Mouse (Mus musculus): ENCODE results near the gene Flnb. TPM values are rescaled to one million over a fixed set of nuclear protein-coding genes. Genes with fewer than 3 reads are reported as not detected.
A peak's percentile ranks its signal among the peaks of the same experiment; 100 is the strongest.

The Flnb gene
- polyA plus RNA-seq, 1 experiment from 2014 or later = 32.4 TPM

DNA sequence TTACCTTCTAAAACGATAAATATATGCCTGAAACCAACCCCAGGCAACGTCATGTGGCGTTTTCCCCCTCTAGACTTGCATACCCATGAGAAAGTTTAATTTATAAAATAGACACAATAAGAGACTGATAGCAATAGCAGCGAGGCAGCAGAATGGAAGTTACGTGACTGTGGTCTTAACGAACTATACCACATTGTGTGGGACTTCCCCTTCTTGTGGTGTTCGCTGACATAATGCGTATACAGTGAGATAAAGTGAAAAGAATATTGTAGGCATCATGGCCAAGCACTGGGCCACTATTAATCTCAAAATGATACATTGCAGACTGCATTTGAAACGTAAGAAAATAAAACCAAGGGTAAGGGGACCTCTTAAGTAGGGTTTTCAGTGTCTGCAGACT is 72.1 kb downstream of the Flnb start:
- no peak overlapping the region for H3K4me2 ChIP-seq (replicated peaks)
- WGBS = 80% methylated on average over 9 of the region's 9 CpGs
- no peak overlapping the region for H3K9ac ChIP-seq
- H3K4me1 ChIP-seq = peaks cover 16% of the 10 kb centered on the region
- no peak overlapping the region for H3K4me3 ChIP-seq
- no peak for ATAC-seq (ENCODE audit: low FRiP score)
- H3K36me3 ChIP-seq = peaks cover 51% of the 10 kb centered on the region
- H3K27me3 ChIP-seq = no peaks in the 10 kb centered on the region
- peak overlapping the region; percentile 67 for H3K27ac ChIP-seq
- no peaks in the 10 kb centered on the region for H3K9me3 ChIP-seq (replicated peaks)

DNA sequence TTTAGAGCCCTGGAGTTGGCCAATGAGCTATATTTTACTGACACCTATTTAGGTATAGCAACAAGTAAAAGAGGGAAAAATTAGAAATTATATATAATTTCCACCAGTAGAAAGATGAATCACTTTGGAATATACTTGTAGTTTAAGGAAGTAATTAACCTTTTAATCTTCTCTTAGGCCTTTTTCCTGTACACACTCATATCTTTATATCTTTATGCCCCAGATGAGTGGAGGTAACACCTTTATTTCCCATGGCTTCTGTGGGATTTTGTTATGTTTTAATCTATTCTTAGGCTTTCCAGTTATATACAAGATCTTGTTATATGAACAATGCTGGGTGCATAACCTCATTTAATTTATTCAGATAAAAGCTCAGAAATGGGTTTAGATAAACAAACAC is 73.6 kb downstream of the Flnb start:
- H3K4me1 ChIP-seq = peaks cover 16% of the 10 kb centered on the region
- ATAC-seq (ENCODE audit: low FRiP score) = no peak
- H3K9ac ChIP-seq = no peak overlapping the region
- peaks cover 45% of the 10 kb centered on the region for H3K36me3 ChIP-seq
- H3K4me2 ChIP-seq (replicated peaks) = no peak overlapping the region
- no peaks in the 10 kb centered on the region for H3K9me3 ChIP-seq (replicated peaks)
- H3K4me3 ChIP-seq = no peak overlapping the region
- H3K27ac ChIP-seq = no peak overlapping the region
- H3K27me3 ChIP-seq = no peaks in the 10 kb centered on the region

DNA sequence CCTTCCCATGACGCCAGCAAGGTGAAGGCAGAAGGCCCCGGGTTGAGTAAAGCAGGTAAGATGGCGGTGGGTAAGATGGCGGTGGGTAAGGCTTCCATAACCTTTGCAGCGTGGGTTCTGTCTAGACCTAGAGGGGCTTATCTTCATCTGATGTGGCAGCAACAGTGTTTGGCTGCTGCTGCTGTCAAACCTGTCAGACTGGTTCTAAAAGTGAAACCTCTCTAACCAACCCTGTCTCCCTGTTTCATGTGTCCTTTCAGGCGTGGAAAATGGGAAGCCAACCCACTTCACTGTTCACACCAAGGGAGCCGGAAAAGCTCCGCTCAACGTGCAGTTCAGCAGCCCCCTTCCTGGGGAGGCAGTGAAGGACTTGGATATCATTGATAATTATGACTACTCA is 78.4 kb downstream of the Flnb start:
- 82% methylated on average over 9 of the region's 9 CpGs for WGBS
- no peaks in the 10 kb centered on the region for H3K27me3 ChIP-seq
- no peak for ATAC-seq (ENCODE audit: low FRiP score)
- H3K4me3 ChIP-seq = no peak overlapping the region
- no peak overlapping the region for H3K9ac ChIP-seq
- no peaks in the 10 kb centered on the region for H3K9me3 ChIP-seq (replicated peaks)
- H3K4me1 ChIP-seq = peaks cover 5% of the 10 kb centered on the region; the same call in 1 of the 2 replicates
- H3K27ac ChIP-seq = 0 out of 2 replicates have a peak overlapping the region, but pooled peaks have one; percentile 12
- peaks cover 54% of the 10 kb centered on the region for H3K36me3 ChIP-seq
- H3K4me2 ChIP-seq (replicated peaks) = no peak overlapping the region

DNA sequence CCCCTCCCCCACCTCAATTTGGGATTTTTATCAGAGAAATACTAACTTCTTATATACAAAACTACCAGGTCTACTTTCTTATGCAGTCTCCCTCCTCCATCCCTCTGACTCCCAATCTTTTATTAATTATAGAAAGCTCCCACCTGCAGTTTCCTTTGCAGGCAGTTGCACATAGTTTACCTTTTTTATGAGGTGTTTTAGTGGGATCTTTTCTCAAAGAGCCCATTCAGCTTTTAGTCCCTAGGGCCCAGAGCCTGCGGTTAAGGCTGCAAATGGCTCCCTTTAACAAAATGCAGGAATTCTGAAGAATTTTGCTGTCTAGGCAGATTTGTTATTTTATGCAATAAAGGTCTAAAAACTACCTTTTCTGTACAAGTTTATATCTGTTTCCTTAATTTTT is 78.9 kb downstream of the Flnb start:
- WGBS = 77% methylated on average over 1 of the region's 1 CpGs
- no peak for ATAC-seq (ENCODE audit: low FRiP score)
- H3K27ac ChIP-seq = 0 out of 2 replicates have a peak overlapping the region, but pooled peaks have one; percentile 12
- H3K9ac ChIP-seq = no peak overlapping the region
- H3K4me3 ChIP-seq = no peak overlapping the region
- no peaks in the 10 kb centered on the region for H3K9me3 ChIP-seq (replicated peaks)
- H3K36me3 ChIP-seq = peaks cover 53% of the 10 kb centered on the region
- H3K27me3 ChIP-seq = no peaks in the 10 kb centered on the region
- peaks cover 10% of the 10 kb centered on the region for H3K4me1 ChIP-seq
- no peak overlapping the region for H3K4me2 ChIP-seq (replicated peaks)

DNA sequence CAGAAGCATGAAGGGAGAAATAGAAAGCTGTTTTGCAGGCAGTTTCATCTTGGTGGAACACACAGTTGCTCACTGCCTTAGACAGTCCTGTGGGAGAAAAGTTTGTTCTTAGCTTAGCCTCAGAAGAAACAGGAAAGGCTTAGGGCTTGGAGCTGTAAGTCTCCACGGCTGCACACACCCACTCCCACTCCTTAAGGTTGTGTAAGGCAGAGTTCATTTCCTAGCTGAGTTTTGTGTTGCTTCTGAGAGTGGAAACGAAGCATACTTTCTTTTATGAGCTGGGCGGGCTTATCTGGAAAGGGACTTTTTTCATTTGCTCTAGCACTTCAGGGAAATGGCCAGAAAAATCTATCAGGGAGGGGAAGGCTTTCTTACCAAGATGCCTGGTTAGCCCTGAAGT is 82.2 kb downstream of the Flnb start:
- no peak overlapping the region for H3K4me3 ChIP-seq
- H3K9ac ChIP-seq = no peak overlapping the region
- ATAC-seq (ENCODE audit: low FRiP score) = no peak
- H3K4me1 ChIP-seq = peaks cover 10% of the 10 kb centered on the region
- H3K36me3 ChIP-seq = peaks cover 38% of the 10 kb centered on the region
- no peak overlapping the region for H3K27ac ChIP-seq
- 75% methylated on average over 3 of the region's 3 CpGs for WGBS
- H3K4me2 ChIP-seq (replicated peaks) = no peak overlapping the region
- H3K9me3 ChIP-seq (replicated peaks) = no peaks in the 10 kb centered on the region
- no peaks in the 10 kb centered on the region for H3K27me3 ChIP-seq

DNA sequence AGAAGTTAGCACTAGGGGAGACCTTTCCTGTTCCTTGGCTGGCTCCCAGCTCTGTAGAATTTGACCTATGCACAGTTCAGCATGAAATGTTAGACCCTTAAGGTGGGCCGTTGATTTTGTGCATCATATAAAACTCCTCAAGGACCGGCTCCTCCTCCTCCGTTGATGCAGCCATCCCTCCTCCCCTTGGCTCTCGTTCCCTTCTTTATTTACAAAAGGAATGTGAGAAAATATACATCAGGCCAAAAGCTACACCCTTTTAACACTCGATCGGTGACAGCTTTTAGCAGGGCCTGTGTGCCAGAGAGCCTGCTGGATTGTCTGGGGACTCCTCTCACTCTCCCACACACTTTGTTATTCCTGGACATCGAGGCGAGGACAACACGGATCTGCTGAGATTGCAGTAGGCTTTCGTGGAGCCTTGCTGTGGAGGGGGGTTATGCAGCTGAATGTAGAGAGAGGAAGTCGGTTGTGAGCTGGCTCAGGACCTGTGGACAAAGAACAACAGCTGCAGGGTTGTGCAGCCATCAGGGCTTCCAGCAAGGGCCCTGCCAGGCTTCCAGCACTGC is 82.8 kb downstream of the Flnb start:
- no peak overlapping the region for H3K4me2 ChIP-seq (replicated peaks)
- H3K27me3 ChIP-seq = no peaks in the 10 kb centered on the region
- WGBS = 64% methylated on average over 11 of the region's 11 CpGs
- ATAC-seq (ENCODE audit: low FRiP score) = no peak
- no peaks in the 10 kb centered on the region for H3K9me3 ChIP-seq (replicated peaks)
- H3K27ac ChIP-seq = peak overlapping the region; percentile 66
- no peak overlapping the region for H3K9ac ChIP-seq
- no peak overlapping the region for H3K4me3 ChIP-seq
- H3K36me3 ChIP-seq = peaks cover 41% of the 10 kb centered on the region
- peaks cover 10% of the 10 kb centered on the region for H3K4me1 ChIP-seq

DNA sequence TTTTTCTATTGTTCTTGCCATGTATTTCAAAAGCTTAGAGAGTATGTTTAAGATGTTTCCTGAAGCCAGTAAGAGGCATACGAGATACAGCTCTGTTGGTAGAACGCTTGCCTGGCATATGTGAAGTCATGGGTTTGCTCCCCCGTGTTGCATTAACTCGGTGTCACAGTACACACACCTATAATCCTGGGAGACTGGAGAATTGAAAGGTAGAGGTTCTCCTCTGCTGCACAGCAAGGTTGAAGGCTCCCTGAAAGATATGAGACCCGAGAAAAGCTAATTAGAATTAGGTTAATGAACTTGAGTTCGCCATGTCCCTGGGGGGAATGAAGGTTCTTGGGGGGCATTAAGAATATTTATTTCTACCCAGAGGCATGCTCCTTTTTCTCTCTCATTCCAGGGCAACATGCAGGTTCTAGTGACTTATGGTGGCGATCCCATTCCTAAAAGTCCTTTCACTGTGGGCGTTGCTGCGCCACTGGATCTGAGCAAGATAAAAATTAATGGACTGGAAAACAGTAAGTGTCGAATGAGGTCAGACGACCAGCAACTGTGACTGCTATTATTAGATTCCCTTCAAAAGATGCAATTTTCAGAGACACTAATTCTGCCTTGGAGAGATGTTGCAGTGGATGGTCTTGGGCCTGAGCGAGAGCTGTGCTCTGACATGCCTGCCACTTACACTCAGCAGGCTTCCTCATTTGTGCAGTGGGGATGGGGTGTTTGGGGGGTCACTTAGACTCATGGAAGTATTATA is 83.9 kb downstream of the Flnb start:
- Histone ChIP-seq H3K9me3 (replicated peaks) (no peaks in the 10 kb centered on the region), H3K36me3 (peaks cover 42% of the 10 kb centered on the region; the same call in 1 of the 2 replicates), H3K9ac (no peak overlapping the region), H3K27me3 (no peaks in the 10 kb centered on the region), H3K4me1 (peaks cover 10% of the 10 kb centered on the region), H3K4me2 (replicated peaks) (no peak overlapping the region), H3K27ac (no peak overlapping the region; the same call in 1 of the 2 replicates), H3K4me3 (no peak overlapping the region)
- WGBS = 75% methylated on average over 12 of the region's 12 CpGs
- ATAC-seq (ENCODE audit: low FRiP score) = peak; percentile 40; the same call in 1 of the 2 replicates

DNA sequence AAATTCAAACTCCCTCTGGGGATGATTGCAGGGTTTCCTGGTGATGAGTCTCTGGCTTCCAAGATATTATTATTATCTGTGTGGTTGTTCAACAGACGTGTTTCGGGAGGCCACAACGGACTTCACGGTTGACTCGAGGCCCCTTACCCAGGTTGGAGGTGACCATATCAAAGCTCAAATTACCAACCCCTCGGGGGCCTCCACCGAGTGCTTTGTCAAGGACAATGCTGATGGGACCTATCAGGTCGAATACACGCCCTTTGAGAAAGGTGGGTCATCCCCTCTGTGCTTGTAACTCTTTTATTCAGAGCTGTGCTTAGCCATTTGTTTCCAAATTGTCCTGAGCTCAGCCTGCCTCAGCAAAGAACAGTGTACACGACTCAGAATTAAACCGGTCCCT is 89.3 kb downstream of the Flnb start:
- no peak overlapping the region for H3K27ac ChIP-seq
- H3K4me3 ChIP-seq = no peak overlapping the region
- no peak overlapping the region for H3K9ac ChIP-seq
- ATAC-seq (ENCODE audit: low FRiP score) = no peak
- WGBS = 84% methylated on average over 11 of the region's 11 CpGs
- no peak overlapping the region for H3K4me2 ChIP-seq (replicated peaks)
- no peaks in the 10 kb centered on the region for H3K9me3 ChIP-seq (replicated peaks)
- no peaks in the 10 kb centered on the region for H3K27me3 ChIP-seq
- H3K4me1 ChIP-seq = no peaks in the 10 kb centered on the region
- H3K36me3 ChIP-seq = peaks cover 41% of the 10 kb centered on the region

DNA sequence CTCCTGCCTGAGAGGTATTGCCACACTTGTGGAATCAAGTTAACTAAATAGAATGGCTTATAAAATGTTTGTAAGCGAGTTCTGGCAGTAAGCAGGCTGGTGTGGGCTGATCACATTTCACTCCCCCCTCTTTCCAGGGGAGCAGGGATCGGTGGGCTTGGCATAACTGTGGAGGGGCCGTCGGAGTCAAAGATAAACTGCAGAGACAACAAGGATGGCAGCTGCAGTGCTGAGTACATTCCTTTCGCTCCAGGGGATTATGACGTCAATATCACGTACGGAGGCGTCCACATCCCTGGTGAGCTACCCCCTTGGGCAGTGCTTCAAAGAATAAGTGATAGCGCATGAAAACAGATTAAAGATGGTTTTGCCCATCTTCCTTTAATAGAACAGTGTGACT is 91.7 kb downstream of the Flnb start:
- peaks cover 47% of the 10 kb centered on the region for H3K36me3 ChIP-seq
- no peaks in the 10 kb centered on the region for H3K27me3 ChIP-seq
- H3K9me3 ChIP-seq (replicated peaks) = no peaks in the 10 kb centered on the region
- H3K4me3 ChIP-seq = no peak overlapping the region
- H3K4me1 ChIP-seq = no peaks in the 10 kb centered on the region
- no peak for ATAC-seq (ENCODE audit: low FRiP score)
- WGBS = 81% methylated on average over 10 of the region's 10 CpGs
- no peak overlapping the region for H3K9ac ChIP-seq
- no peak overlapping the region for H3K27ac ChIP-seq
- H3K4me2 ChIP-seq (replicated peaks) = no peak overlapping the region

DNA sequence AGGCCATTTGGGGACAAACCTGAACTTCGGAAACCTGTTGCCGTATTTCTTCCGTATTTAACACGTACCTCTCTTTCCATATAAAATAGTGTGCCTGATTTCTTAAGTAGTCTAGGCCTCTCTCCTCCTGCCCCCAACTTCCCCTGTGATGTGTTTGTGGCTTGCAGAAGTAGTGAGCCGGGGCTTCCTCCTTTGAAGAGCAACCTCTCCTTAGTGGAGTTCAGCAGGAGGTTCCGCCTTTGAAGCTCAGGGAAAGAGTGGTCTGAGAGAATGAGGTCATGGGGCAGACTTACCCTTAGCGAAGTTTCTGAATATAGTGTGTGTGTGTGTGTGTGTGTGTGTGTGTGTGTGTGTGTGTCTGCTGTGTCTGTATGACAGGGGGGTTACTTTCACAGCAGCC is 96.1 kb downstream of the Flnb start:
- Histone ChIP-seq H3K27ac (no peak overlapping the region), H3K36me3 (peaks cover 50% of the 10 kb centered on the region), H3K4me2 (replicated peaks) (no peak overlapping the region), H3K4me1 (no peaks in the 10 kb centered on the region), H3K27me3 (no peaks in the 10 kb centered on the region), H3K9me3 (replicated peaks) (no peaks in the 10 kb centered on the region), H3K9ac (peak overlapping the region; percentile 8; the same call in 1 of the 2 replicates), H3K4me3 (no peak overlapping the region)
- WGBS = 67% methylated on average over 7 of the region's 7 CpGs
- ATAC-seq (ENCODE audit: low FRiP score) = no peak

DNA sequence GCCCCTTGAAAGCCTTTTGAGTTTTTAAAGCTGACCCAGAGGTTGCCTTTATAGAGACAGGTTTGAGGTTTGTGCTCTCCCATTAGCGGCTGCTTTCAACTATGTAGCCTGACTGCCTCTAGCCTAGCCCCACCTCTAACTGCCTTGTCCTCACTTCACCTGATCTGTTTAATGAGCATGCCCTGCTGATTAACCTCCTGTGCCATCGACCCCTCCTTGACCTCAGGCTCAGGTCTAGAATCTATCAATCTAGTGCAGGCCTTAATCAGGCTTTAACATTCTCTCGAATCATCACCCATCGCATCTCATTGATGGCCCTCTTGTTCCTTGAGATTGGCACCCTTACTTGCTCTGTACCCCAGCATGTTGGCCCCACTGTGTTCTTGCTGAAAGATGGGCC is 96.7 kb downstream of the Flnb start:
- no peak for ATAC-seq (ENCODE audit: low FRiP score)
- WGBS = 82% methylated on average over 4 of the region's 4 CpGs

DNA sequence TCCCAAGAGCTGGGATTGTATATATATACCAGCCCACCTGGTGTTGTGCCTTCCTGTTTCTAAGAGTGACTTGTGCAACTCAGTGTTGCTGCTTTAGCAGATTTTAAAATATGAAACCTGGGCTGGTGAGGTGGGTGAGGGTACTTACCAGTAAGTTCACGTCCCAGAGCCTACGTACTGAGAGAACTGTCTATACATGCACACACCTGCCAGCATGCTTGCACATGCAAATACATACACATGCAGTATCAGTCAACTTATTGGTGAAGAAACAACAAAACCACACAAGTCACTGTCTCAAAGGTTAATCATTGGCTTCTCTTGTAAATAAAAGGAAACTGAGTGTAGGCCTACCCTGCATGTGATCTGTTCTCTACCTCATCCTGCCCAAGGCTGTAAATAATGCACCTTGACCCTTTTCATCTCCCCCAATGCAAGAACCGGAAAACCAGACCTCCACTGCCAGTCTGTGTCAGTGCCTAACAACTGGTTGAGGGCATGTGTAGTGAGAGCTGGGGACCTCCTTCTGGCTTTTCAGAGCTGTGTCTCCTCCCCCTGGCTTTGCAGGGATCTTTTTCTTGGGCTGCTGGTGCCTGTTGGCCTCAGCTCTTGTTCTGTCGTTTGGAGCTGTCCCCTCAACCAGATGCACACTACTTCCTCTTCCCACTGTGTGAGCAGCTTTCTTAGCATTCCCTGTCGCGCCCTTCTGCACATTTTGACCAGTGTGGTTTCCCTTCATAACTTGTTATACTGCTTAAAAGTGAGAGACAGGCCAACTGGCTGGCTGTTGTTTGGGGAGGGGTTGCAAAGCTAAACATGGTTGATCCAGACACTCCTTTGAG is 100.6 kb downstream of the Flnb start:
- no peaks in the 10 kb centered on the region for H3K27me3 ChIP-seq
- no peak overlapping the region for H3K4me2 ChIP-seq (replicated peaks)
- no peak overlapping the region for H3K9ac ChIP-seq
- no peaks in the 10 kb centered on the region for H3K9me3 ChIP-seq (replicated peaks)
- H3K27ac ChIP-seq = no peak overlapping the region
- peaks cover 74% of the 10 kb centered on the region for H3K36me3 ChIP-seq
- no peak for ATAC-seq (ENCODE audit: low FRiP score)
- 86% methylated on average over 6 of the region's 6 CpGs for WGBS
- H3K4me3 ChIP-seq = no peak overlapping the region
- H3K4me1 ChIP-seq = no peaks in the 10 kb centered on the region

More for the DNA sequence above, 96.7 kb downstream of the Flnb start:
- H3K9ac ChIP-seq = no peak overlapping the region
- H3K4me1 ChIP-seq = no peaks in the 10 kb centered on the region
- no peak overlapping the region for H3K27ac ChIP-seq
- no peak overlapping the region for H3K4me3 ChIP-seq
- H3K9me3 ChIP-seq (replicated peaks) = no peaks in the 10 kb centered on the region
- H3K4me2 ChIP-seq (replicated peaks) = no peak overlapping the region
- no peaks in the 10 kb centered on the region for H3K27me3 ChIP-seq
- peaks cover 53% of the 10 kb centered on the region for H3K36me3 ChIP-seq

Data from hindbrain, embryonic 12.5 days (tissue).